Mouse (Mus musculus) heart, postnatal 36 days (tissue): ENCODE measurements around the gene Upf1. TPM values are rescaled to one million over a fixed set of nuclear protein-coding genes. Genes with fewer than 3 reads are reported as not detected.

Source experiments
- total RNA-seq, 2 experiments: library from RNA; stranded (reverse); gene quantifications; 2 replicates each; pipeline ENCODE4 v1.2.3; 2021

The Upf1 gene
- total RNA-seq, 2 experiments from 2014 or later = 45.4 to 46.0 TPM

Other genes with a start within 250 kb of the Upf1 start
- gene Ncan, start 232.4 kb downstream of the Upf1 start, total RNA-seq = under 1 TPM in 1 of 2 experiments, not detected in 1; 0.06 TPM
- 1 to 10 TPM; 8.3 to 8.5 TPM for gene Nr2c2ap, start 221.9 kb downstream of the Upf1 start, total RNA-seq
- gene Rfxank, start 214.1 kb downstream of the Upf1 start, total RNA-seq = 10 to 100 TPM; 17.2 to 19.6 TPM
- 10 to 100 TPM; 23.5 to 23.7 TPM for gene Borcs8, start 213.8 kb downstream of the Upf1 start, total RNA-seq
- under 1 TPM; 0.25 to 0.49 TPM for gene Mef2b, start 213.6 kb downstream of the Upf1 start, total RNA-seq
- 100 to 1,000 TPM in 1 of 2 experiments, 10 to 100 TPM in 1; 99.2 to 103 TPM for gene Tmem161a, start 180.9 kb downstream of the Upf1 start, total RNA-seq
- 10 to 100 TPM; 53.2 to 66.7 TPM for gene Slc25a42, start 141.0 kb downstream of the Upf1 start, total RNA-seq
- 10 to 100 TPM; 41.4 to 43.0 TPM for gene Sugp2, start 119.1 kb downstream of the Upf1 start, total RNA-seq
- gene Armc6, start 118.8 kb downstream of the Upf1 start, total RNA-seq = 1 to 10 TPM; 6.2 to 7.0 TPM
- 10 to 100 TPM in 1 of 2 experiments, 1 to 10 TPM in 1; 8.5 to 10.5 TPM for gene Homer3, start 70.5 kb downstream of the Upf1 start, total RNA-seq
- gene Ddx49, start 50.8 kb downstream of the Upf1 start, total RNA-seq = 10 to 100 TPM; 25.8 to 34.5 TPM
- 100 to 1,000 TPM; 157 TPM for gene Cope, start 50.8 kb downstream of the Upf1 start, total RNA-seq
- under 1 TPM; 0.33 to 0.64 TPM for gene Cers1, start 37.5 kb downstream of the Upf1 start, total RNA-seq
- gene Gdf1, start 23.5 kb downstream of the Upf1 start, total RNA-seq = not detected
- 1 to 10 TPM; 4.3 to 5.6 TPM for gene Comp, start 20.3 kb upstream of the Upf1 start, total RNA-seq
- 1 to 10 TPM; 8.2 to 9.8 TPM for gene Crtc1, start 86.3 kb upstream of the Upf1 start, total RNA-seq
- 1 to 10 TPM; 8.1 to 9.4 TPM for gene Klhl26, start 123.7 kb upstream of the Upf1 start, total RNA-seq
- not detected for gene Tmem59l, start 134.1 kb upstream of the Upf1 start, total RNA-seq
- gene Crlf1, start 139.9 kb upstream of the Upf1 start, total RNA-seq = under 1 TPM; 0.39 to 0.62 TPM
- gene Rex1bd, start 153.5 kb upstream of the Upf1 start, total RNA-seq = 100 to 1,000 TPM; 109 to 113 TPM
- 1,000 to 10,000 TPM; 1,469 to 1,509 TPM for gene Uba52, start 157.5 kb upstream of the Upf1 start, total RNA-seq
- 100 to 1,000 TPM; 133 to 138 TPM for gene Fkbp8, start 174.4 kb upstream of the Upf1 start, total RNA-seq
- 10 to 100 TPM; 88.4 to 91.4 TPM for gene Kxd1, start 174.7 kb upstream of the Upf1 start, total RNA-seq
- 10 to 100 TPM; 12.0 to 12.1 TPM for gene Ell, start 186.2 kb upstream of the Upf1 start, total RNA-seq
- 10 to 100 TPM; 22.2 to 25.8 TPM for gene Isyna1, start 241.1 kb upstream of the Upf1 start, total RNA-seq